Mouse (Mus musculus): ENCODE results near the gene Olfr1002. TPM values are rescaled to one million over a fixed set of nuclear protein-coding genes. Genes with fewer than 3 reads are reported as not detected.

Olfr1002 gene
- polyA plus RNA-seq (2012; rRNA removed), result not detected in 2 replicates

DNA sequence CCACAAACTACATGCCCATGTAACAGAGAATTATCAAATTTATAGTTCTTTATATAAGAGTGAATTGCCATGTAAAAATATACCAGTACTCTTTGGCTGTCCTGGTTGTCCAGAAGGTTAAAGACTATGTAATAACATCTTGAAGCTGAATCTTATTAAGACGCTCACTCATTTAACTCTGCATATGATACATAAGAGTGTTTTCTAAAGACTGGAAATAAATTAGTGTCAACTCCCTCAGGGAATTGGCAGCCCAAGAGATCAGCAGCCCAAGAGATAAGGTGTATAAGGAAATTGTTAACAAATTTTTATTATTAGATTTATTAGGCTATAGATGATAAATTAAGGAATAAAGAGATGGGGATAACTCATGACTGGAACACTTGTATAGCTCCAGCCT lies at the start of gene Olfr1002:
Gene Olfr1002, minus strand, starts transcription at position 101 of the 400 bp plus-strand sequence.

DNA sequence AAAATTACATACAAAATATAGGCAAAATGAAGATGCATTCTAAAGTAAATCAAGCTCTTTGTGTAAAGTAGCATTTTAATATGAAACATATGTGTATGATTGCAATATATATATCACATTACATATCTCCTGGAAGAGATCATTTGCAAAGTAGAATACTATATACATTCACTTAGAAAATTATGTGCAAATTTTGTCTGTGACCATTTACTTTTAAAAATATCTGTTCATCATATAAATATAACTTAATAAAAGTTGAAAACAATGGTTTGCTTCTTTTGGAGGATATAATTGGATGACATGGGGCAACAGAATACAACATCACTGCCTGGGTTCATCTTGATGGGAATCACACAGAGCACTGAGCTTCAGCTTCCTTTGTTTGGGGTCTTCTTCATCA lies 38.6 kb upstream of the Olfr1002 start, which contains the start of gene Olfr1008:
Gene Olfr1008, plus strand, starts transcription at position 301 of the 400 bp plus-strand sequence.

DNA sequence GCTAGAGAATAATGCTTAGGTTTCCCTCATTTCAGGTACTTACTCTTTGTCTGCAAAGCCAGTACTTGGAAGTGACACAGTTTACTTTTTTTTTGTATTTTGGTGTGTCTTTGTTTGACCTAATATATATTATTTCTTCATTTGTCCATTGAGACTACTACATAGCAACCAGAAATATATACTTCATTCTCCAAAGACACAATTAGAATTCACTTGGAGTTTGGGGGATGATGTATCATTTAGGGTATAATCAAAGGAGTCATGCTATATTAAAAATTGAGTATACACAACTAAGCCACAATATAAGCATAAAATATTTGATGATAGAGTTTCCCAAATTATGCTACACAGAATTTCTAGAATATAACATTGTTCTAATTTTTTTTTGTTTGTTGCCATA lies 28.2 kb upstream of the Olfr1002 start, which contains the start of gene Olfr1006:
Gene Olfr1006, minus strand, starts transcription at position 101 of the 400 bp plus-strand sequence.

DNA sequence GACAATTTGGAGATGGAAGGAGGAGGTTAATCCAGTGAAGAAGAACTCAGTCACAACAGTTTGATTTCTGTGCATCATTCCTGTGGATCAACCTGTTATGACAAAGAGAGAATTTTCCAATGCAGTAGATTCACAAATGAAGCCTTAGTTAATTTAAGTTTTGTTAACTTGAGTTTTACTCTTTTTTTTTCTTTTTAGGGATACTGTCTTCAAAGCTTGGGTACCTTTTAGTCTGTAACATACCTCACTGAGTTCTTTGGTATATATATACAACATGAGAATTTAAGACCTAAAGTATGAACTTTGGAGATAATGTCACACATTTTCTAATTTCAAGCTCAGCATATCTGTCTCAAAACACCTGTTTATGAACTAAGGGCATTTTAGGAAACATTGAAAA lies 13.9 kb upstream of the Olfr1002 start, which contains the start of gene Olfr154:
Gene Olfr154, minus strand, starts transcription at position 101 of the 400 bp plus-strand sequence.

DNA sequence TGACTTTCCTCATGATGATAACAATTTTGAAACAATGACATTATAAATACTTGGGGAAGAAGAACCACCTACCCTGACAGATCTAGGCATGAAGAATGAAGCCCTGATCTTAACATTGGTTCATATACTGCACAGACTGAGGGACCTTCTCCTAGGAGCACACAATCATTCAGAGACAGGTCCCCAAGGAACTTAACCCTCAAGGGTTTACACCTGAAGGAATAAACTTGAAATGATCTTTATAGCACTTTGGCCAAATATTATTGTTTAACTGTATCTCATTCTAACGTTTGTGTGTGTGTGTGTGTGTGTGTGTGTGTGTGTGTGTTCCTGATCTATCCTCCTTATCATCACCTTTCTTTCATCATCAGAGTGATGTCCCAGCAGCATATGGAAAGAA lies 38.7 kb downstream of the Olfr1002 start, which contains the start of gene Olfr1000:
Gene Olfr1000, minus strand, starts transcription at position 101 of the 400 bp plus-strand sequence.

Other genes starting within 250 kb of the Olfr1002 start
- gene Olfr992, start 241.2 kb downstream of the Olfr1002 start, polyA plus RNA-seq (2012; rRNA removed), result not detected in 2 replicates
- gene Olfr993, start 235.8 kb downstream of the Olfr1002 start, polyA plus RNA-seq (2012; rRNA removed), result not detected in 2 replicates
- not detected in 2 replicates for gene Olfr994, start 214.3 kb downstream of the Olfr1002 start, polyA plus RNA-seq (2012; rRNA removed)
- gene Olfr995, start 207.1 kb downstream of the Olfr1002 start, polyA plus RNA-seq (2012; rRNA removed), result not detected in 2 replicates
- gene 4833423E24Rik, start 131.7 kb downstream of the Olfr1002 start, polyA plus RNA-seq (2012; rRNA removed), result 0.12 and 0.29 TPM in 2 replicates
- not detected in 2 replicates for gene Olfr996, start 71.5 kb downstream of the Olfr1002 start, polyA plus RNA-seq (2012; rRNA removed)
- not detected in 2 replicates for gene Olfr998, start 61.8 kb downstream of the Olfr1002 start, polyA plus RNA-seq (2012; rRNA removed)
- not detected in 2 replicates for gene Olfr1000, start 38.8 kb downstream of the Olfr1002 start, polyA plus RNA-seq (2012; rRNA removed)
- not detected in 2 replicates for gene Olfr154, start 13.8 kb upstream of the Olfr1002 start, polyA plus RNA-seq (2012; rRNA removed)
- gene Olfr1006, start 28.1 kb upstream of the Olfr1002 start, polyA plus RNA-seq (2012; rRNA removed), result not detected in 2 replicates
- not detected in 2 replicates for gene Olfr1008, start 38.7 kb upstream of the Olfr1002 start, polyA plus RNA-seq (2012; rRNA removed)
- gene Olfr1009, start 64.7 kb upstream of the Olfr1002 start, polyA plus RNA-seq (2012; rRNA removed), result not detected in 2 replicates
- gene Olfr1012, start 112.1 kb upstream of the Olfr1002 start, polyA plus RNA-seq (2012; rRNA removed), result not detected in 2 replicates
- gene Olfr1013, start 116.4 kb upstream of the Olfr1002 start, polyA plus RNA-seq (2012; rRNA removed), result not detected in 2 replicates
- gene Olfr1014, start 122.0 kb upstream of the Olfr1002 start, polyA plus RNA-seq (2012; rRNA removed), result not detected in 2 replicates
- gene Olfr1015, start 131.3 kb upstream of the Olfr1002 start, polyA plus RNA-seq (2012; rRNA removed), result not detected in 2 replicates
- gene Olfr1016, start 151.8 kb upstream of the Olfr1002 start, polyA plus RNA-seq (2012; rRNA removed), result not detected in 2 replicates
- gene Olfr1018, start 167.8 kb upstream of the Olfr1002 start, polyA plus RNA-seq (2012; rRNA removed), result not detected in 2 replicates
- not detected in 2 replicates for gene Olfr1019, start 194.8 kb upstream of the Olfr1002 start, polyA plus RNA-seq (2012; rRNA removed)
- gene Olfr1020, start 196.3 kb upstream of the Olfr1002 start, polyA plus RNA-seq (2012; rRNA removed), result not detected in 2 replicates
- gene Olfr1022, start 217.9 kb upstream of the Olfr1002 start, polyA plus RNA-seq (2012; rRNA removed), result not detected in 2 replicates
- gene Olfr1023, start 234.9 kb upstream of the Olfr1002 start, polyA plus RNA-seq (2012; rRNA removed), result not detected in 2 replicates